Mouse (Mus musculus): ENCODE measurements at regions not wholly inside any gene's neighbourhood (a gene's known extent, or its start where the extent isn't known, plus 50 kb on each side); places are given as distances from the start of the nearest gene placed in this dataset.

DNA sequence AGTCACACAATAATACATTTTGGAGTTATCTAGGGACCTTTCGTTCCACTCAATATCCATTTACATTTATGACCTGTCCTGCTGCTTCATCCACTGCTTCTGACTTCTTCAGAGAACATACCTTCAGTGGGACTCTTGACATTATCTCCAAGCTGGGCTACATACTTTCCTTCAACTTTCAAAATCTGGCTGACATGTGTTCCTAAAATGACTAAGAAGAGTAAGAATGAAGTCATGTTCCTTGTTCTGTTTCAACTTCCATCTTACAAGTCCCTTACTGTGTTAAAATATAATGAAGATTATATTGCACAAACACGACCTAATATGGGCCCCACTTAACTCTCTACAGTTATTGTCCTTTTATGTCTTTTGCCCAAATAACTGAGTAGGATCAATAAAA lies 807.0 kb downstream of the Stpg2 start:
- no peak for TF ChIP-seq CTCF (IDR thresholded peaks at IDR 0.05; ENCODE audit: low read depth, low read length)
- TF ChIP-seq GATA1 (IDR thresholded peaks at IDR 0.05; ENCODE audit: borderline replicate concordance, low read length): no peak
- no peak for TF ChIP-seq TAL1 (conservative IDR thresholded peaks at IDR 0.05; ENCODE audit: low read depth, low read length)

All from G1E (cell line).